Mouse (Mus musculus) cortical plate, adult 2 months (tissue): ENCODE data around the gene Foxg1.

Source experiments
- CTCF ChIP-seq: fragments of 200-500 bp; IDR thresholded peaks from 2 replicates; pipeline ENCODE4 v1.5.1; 2011; ENCODE audit warnings: mild to moderate bottlenecking, control low read depth, low read length; ENCODE audit not compliant: insufficient read depth; ENCODE audit errors: extremely low read depth
- POLR2A ChIP-seq: fragments of 200-500 bp; IDR thresholded peaks from 2 replicates; pipeline ENCODE4 v1.6.1; 2011; ENCODE audit warnings: mild to moderate bottlenecking, low read length, control low read depth; ENCODE audit not compliant: insufficient read depth; ENCODE audit errors: extremely low read depth

DNA sequence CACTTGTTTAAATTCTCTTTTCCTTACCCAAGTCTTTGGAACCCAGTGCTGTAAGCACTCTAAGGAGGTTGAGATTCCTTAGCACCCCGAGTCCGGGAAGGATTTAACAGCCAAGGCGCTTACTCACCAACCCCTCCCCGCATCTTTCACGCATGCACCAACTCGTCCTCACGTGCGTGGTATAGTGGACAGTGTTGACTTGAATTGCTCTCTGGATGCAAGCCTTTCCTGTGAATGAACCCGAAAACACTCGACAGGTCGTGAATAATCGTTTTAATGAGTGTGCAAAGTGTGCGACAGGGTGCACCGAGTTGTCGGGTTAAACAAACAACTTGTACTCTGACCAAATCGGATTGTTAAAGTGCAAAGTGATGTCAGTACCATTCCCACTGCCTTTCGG lies 12.4 kb downstream of the Foxg1 start:
- TF ChIP-seq CTCF (no peak), POLR2A (0 out of 2 replicates have a peak, but pooled peaks have one; percentile 26)
